Mouse (Mus musculus) spleen, adult 2 months (tissue): ENCODE measurements around the gene Pgls.

ENCODE experiments used
- CTCF ChIP-seq: fragments of 200-500 bp; IDR thresholded peaks from 2 replicates; pipeline ENCODE4 v1.5.1; 2011; ENCODE audit warnings: mild to moderate bottlenecking, inconsistent platforms; ENCODE audit not compliant: insufficient read depth, insufficient read length, insufficient replicate concordance; ENCODE audit errors: extremely low read depth
- POLR2A ChIP-seq: fragments of 200-500 bp; IDR thresholded peaks from 2 replicates; pipeline ENCODE4 v1.6.1; 2011; ENCODE audit warnings: low read depth, low read length, inconsistent platforms

DNA sequence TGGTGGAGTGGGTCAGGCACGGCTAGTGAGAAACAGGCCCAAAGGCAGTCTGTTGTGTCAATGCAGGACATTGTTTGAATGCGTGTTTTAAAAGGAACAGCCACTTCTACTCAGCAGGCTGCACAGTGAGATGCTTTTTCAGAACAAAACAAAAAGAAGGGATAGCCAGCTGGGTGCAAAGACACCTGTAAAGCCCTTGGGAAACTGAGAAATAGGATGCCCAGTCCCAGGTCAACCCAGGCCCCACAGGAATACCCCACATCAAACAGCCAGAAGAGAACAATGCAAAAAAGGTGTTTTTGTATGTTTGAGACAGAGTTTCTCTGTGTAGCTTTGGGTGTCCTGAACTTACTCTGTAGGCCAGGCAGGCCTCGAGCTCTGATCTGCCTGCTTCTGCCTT lies 3.2 kb upstream of the Pgls start:
- TF ChIP-seq CTCF: no peak
- TF ChIP-seq POLR2A: no peak
